Mouse (Mus musculus) CD4-positive, CD25-positive, alpha-beta regulatory T cell, adult 4 months (primary cell): ENCODE data around the gene Cd2. TPM values are rescaled to one million over a fixed set of nuclear protein-coding genes. Genes with fewer than 3 reads are reported as not detected.

Experiments
- polyA plus RNA-seq, 2 experiments: library from polyadenylated mRNA; unstranded; fragments of 100-300 nt; shearing (Covaris generic); gene quantifications; one replicate each; pipeline ENCODE4 v1.2.1; 2017

The Cd2 gene
- polyA plus RNA-seq, 2 experiments from 2014 or later: 1,558 to 1,756 TPM

Other genes with a start within 250 kb of the Cd2 start
- 1 to 10 TPM in 1 of 2 experiments, under 1 TPM in 1; 0.73 to 1.0 TPM for gene Ptgfrn, start 177.7 kb downstream of the Cd2 start, polyA plus RNA-seq
- gene Igsf3, start 89.1 kb upstream of the Cd2 start, polyA plus RNA-seq: 1 to 10 TPM; 3.7 to 4.4 TPM